Mouse (Mus musculus) neural tube, embryonic 12.5 days (tissue): ENCODE measurements around the gene Pin1. TPM values are rescaled to one million over a fixed set of nuclear protein-coding genes. Genes with fewer than 3 reads are reported as not detected.

Source experiments
- ATAC-seq: fragments of 200-750 bp; cut with Nextera tagmentation; 2 replicates; pipeline ENCODE4 v1.8.0; 2017; ENCODE audit warnings: low read depth, mild to moderate bottlenecking, moderate TSS enrichment, moderate library complexity; ENCODE audit not compliant: low FRiP score
- H3K27ac ChIP-seq: fragments of 300-500 bp; sonication (generic); 2 replicates; pipeline ENCODE4 v1.5.1; 2016
- H3K27me3 ChIP-seq: fragments of 300-500 bp; sonication (generic); replicated peaks from 2 replicates; pipeline ENCODE4 v1.6.1; 2016; ENCODE audit warnings: mild to moderate bottlenecking
- H3K36me3 ChIP-seq: fragments of 300-500 bp; sonication (generic); 2 replicates; pipeline ENCODE4 v1.6.1; 2016; ENCODE audit warnings: mild to moderate bottlenecking
- H3K4me1 ChIP-seq: fragments of 300-500 bp; sonication (generic); 2 replicates; pipeline ENCODE4 v1.6.1; 2016
- H3K4me2 ChIP-seq: fragments of 300-500 bp; sonication (generic); replicated peaks from 2 replicates; pipeline ENCODE4 v1.6.1; 2016; ENCODE audit warnings: mild to moderate bottlenecking
- H3K4me3 ChIP-seq: fragments of 300-500 bp; sonication (generic); 2 replicates; pipeline ENCODE4 v1.5.1; 2016
- H3K9ac ChIP-seq: fragments of 300-500 bp; sonication (generic); 2 replicates; pipeline ENCODE4 v1.6.1; 2016; ENCODE audit warnings: mild to moderate bottlenecking
- H3K9me3 ChIP-seq: fragments of 300-500 bp; sonication (generic); 2 replicates; pipeline ENCODE4 v1.6.1; 2016; ENCODE audit warnings: mild to moderate bottlenecking
- WGBS: fragments of 180-500 bp; shearing (Covaris S2); methylation state at CpG from one replicate; pipeline ENCODE4 v1.1.7; 2016; 5-methylcytosine and 5-hydroxymethylcytosine counted together
- polyA plus RNA-seq: library from polyadenylated mRNA; unstranded; fragments of >200 nt; fragmentation: Nextera tagmentation; extraction: Ambion mirVana; gene quantifications from 2 replicates; pipeline ENCODE4 v1.2.1, GENCODE M21; 2016

Gene Pin1
- polyA plus RNA-seq, 1 experiment from 2014 or later = 52.8 TPM

- peak; percentile 48 for ATAC-seq
- Histone ChIP-seq H3K4me2 (peak overlapping the region; percentile 3), H3K27me3 (no peaks in the 10 kb centered on the region), H3K27ac (peak overlapping the region; percentile 65), H3K36me3 (0 out of 2 replicates have a peak, but pooled peaks cover 4% of the 10 kb centered on the region), H3K4me3 (no peak overlapping the region), H3K9ac (no peak overlapping the region), H3K9me3 (no peaks in the 10 kb centered on the region), H3K4me1 (peaks cover 10% of the 10 kb centered on the region)
- 64% methylated on average over 5 of the region's 5 CpGs for WGBS
Measured at GRCm38 (mm10) chr9:20712934-20713477, 61.1 kb downstream of the Pin1 start.

GRCm38 (mm10) chr9:20713478-20713987 is 61.6 kb downstream of the Pin1 start:
- H3K9me3 ChIP-seq = no peaks in the 10 kb centered on the region
- H3K36me3 ChIP-seq = 0 out of 2 replicates have a peak, but pooled peaks cover 4% of the 10 kb centered on the region
- ATAC-seq = peak; percentile 81
- H3K9ac ChIP-seq = no peak overlapping the region
- peak overlapping the region; percentile 65 for H3K27ac ChIP-seq
- H3K27me3 ChIP-seq = no peaks in the 10 kb centered on the region
- peak overlapping the region; percentile 3 for H3K4me2 ChIP-seq
- H3K4me3 ChIP-seq = no peak overlapping the region
- H3K4me1 ChIP-seq = peaks cover 10% of the 10 kb centered on the region
- 21% methylated on average over 7 of the region's 11 CpGs for WGBS

- Histone ChIP-seq H3K4me1 (peaks cover 10% of the 10 kb centered on the region), H3K36me3 (peaks cover 4% of the 10 kb centered on the region; the same call in 1 of the 2 replicates), H3K4me3 (no peak overlapping the region), H3K4me2 (no peak overlapping the region), H3K9me3 (0 out of 2 replicates have a peak, but pooled peaks cover 3% of the 10 kb centered on the region), H3K27me3 (no peaks in the 10 kb centered on the region), H3K9ac (no peak overlapping the region), H3K27ac (no peak overlapping the region)
- WGBS = 70% methylated on average over 7 of the region's 7 CpGs
- ATAC-seq = no peak
Measured at GRCm38 (mm10) chr9:20715332-20715731, 63.4 kb downstream of the Pin1 start.

Other genes with a start within 250 kb of the Pin1 start
- 25.5 and 25.6 TPM in 2 replicates for gene Zfp26, start 191.9 kb upstream of the Pin1 start, polyA plus RNA-seq
- gene Zfp426, start 159.3 kb upstream of the Pin1 start, polyA plus RNA-seq = 30.3 and 31.3 TPM in 2 replicates
- gene Zfp266, start 130.7 kb upstream of the Pin1 start, polyA plus RNA-seq = 142 and 146 TPM in 2 replicates
- gene Zfp846, start 70.8 kb upstream of the Pin1 start, polyA plus RNA-seq = 28.4 and 29.3 TPM in 2 replicates
- 463 and 477 TPM in 2 replicates for gene Ubl5, start 9.2 kb upstream of the Pin1 start, polyA plus RNA-seq
- 19.4 and 19.9 TPM in 2 replicates for gene Fbxl12, start 7.3 kb upstream of the Pin1 start, polyA plus RNA-seq
- 89.8 and 93.4 TPM in 2 replicates for gene Olfm2, start 94.3 kb downstream of the Pin1 start, polyA plus RNA-seq
- 0.47 and 0.75 TPM in 2 replicates for gene Col5a3, start 163.0 kb downstream of the Pin1 start, polyA plus RNA-seq
- gene Rdh8, start 166.4 kb downstream of the Pin1 start, polyA plus RNA-seq = not detected in 2 replicates
- 1.4 and 1.6 TPM in 2 replicates for gene A230050P20Rik, start 216.5 kb downstream of the Pin1 start, polyA plus RNA-seq
- 5.8 and 6.7 TPM in 2 replicates for gene Angptl6, start 227.6 kb downstream of the Pin1 start, polyA plus RNA-seq
- gene Ppan, start 236.1 kb downstream of the Pin1 start, polyA plus RNA-seq = 54.1 and 58.6 TPM in 2 replicates
- 301 and 309 TPM in 2 replicates for gene Eif3g, start 246.5 kb downstream of the Pin1 start, polyA plus RNA-seq